Mouse (Mus musculus) layer of hippocampus, adult 11-12 months (tissue): ENCODE results near the gene Olfr771.
"Not testable (repeated sequence)": the region's sequence is repeated elsewhere in the genome, so short reads cannot be mapped to it uniquely, and the experiment has no call there.

ENCODE experiments used
- DNase-seq: peaks from one replicate; pipeline ENCODE4 v3.0.0; 2022; ENCODE audit warnings: low spot score

The Olfr771 gene

GRCm38 (mm10) chr10:129164651-129165050, at the start of gene Olfr771:
TSS of gene Olfr771 (minus strand) at chr10:129164751.
- DNase-seq: no peak

GRCm38 (mm10) chr10:129187319-129187718, 22.8 kb upstream of the Olfr771 start, which contains the start of gene Olfr773:
TSS of gene Olfr773 (minus strand) at chr10:129187419.
- DNase-seq: not testable (repeated sequence)

- DNase-seq: not testable (repeated sequence)
These were observed 13.3 kb upstream of the Olfr771 start, which contains the start of gene Olfr772 for GRCm38 (mm10) chr10:129177821-129178220. TSS of gene Olfr772 (minus strand) at chr10:129177921.

- DNase-seq: no peak
These were observed 25.7 kb downstream of the Olfr771 start, which contains the start of gene Olfr770 for GRCm38 (mm10) chr10:129138898-129139297. TSS of gene Olfr770 (minus strand) at chr10:129138998.

GRCm38 (mm10) chr10:129117761-129118160, 46.8 kb downstream of the Olfr771 start, which contains the start of gene Olfr769:
TSS of gene Olfr769 (minus strand) at chr10:129117861.
- no peak for DNase-seq

GRCm38 (mm10) chr10:129115146-129115545, 49.4 kb downstream of the Olfr771 start:
- no peak for DNase-seq
